Mouse (Mus musculus): ENCODE measurements around the gene Ppfia2.

DNA sequence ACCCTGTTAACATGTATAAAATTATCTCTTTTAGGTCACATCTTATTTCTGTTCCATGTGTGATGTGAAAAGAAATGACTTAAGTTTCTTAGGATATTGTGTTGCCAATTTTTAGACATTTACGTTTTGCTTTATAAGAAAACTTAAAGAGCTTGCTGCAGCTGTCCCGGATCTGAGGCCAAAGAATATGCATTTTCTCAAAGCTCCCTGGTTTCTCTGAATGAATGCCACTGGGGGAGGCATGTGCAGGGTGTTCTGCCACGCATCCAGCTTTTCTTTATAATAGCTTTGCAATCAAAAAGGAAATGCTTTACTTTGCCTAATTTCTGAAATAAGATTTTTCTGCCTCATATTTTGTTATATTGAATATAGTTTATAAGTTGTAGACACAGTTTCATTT, 411.2 kb downstream of the Ppfia2 start:
- TF ChIP-seq CTCF (IDR thresholded peaks at IDR 0.05) (no peak), POLR2A (IDR thresholded peaks at IDR 0.05; ENCODE audit: insufficient read depth, low read depth, low read length) (no peak), EP300 (IDR thresholded peaks at IDR 0.05; ENCODE audit: insufficient read depth, low read depth, low read length) (no peak)

Measured in heart, adult 2 months (tissue).